Mouse (Mus musculus) lung, embryonic 16.5 days (tissue): ENCODE measurements around the gene Mycn. TPM values are rescaled to one million over a fixed set of nuclear protein-coding genes. Genes with fewer than 3 reads are reported as not detected.
A peak's percentile ranks its signal among the peaks of the same experiment; 100 is the strongest.

Source experiments
- ATAC-seq: fragments of 200-750 bp; cut with Nextera tagmentation; 2 replicates; pipeline ENCODE4 v1.8.0; 2017; ENCODE audit warnings: low read depth, mild to moderate bottlenecking, moderate library complexity
- H3K27ac ChIP-seq: fragments of 300-500 bp; sonication (generic); 2 replicates; pipeline ENCODE4 v1.5.1; 2014; ENCODE audit warnings: mild to moderate bottlenecking, control low read depth, low read length
- H3K27me3 ChIP-seq: fragments of 300-500 bp; sonication (generic); 2 replicates; pipeline ENCODE4 v1.6.1; 2014; ENCODE audit warnings: low read depth, low read length, mixed read lengths; ENCODE audit not compliant: control insufficient read depth, insufficient read depth
- H3K36me3 ChIP-seq: fragments of 300-500 bp; sonication (generic); 2 replicates; pipeline ENCODE4 v1.6.1; 2014; ENCODE audit warnings: low read length; ENCODE audit not compliant: control insufficient read depth, insufficient read depth
- H3K4me1 ChIP-seq: fragments of 300-500 bp; sonication (generic); replicated peaks from 2 replicates; pipeline ENCODE4 v1.6.1; 2014; ENCODE audit warnings: low read length, mixed read lengths; ENCODE audit not compliant: control insufficient read depth, insufficient read depth
- H3K4me2 ChIP-seq: fragments of 300-500 bp; sonication (generic); 2 replicates; pipeline ENCODE4 v1.6.1; 2014; ENCODE audit warnings: low read depth, low read length, control low read depth
- H3K4me3 ChIP-seq: fragments of 300-500 bp; sonication (generic); 2 replicates; pipeline ENCODE4 v1.5.1; 2014; ENCODE audit warnings: mild to moderate bottlenecking, low read length, control low read depth
- H3K9ac ChIP-seq: fragments of 300-500 bp; sonication (generic); 2 replicates; pipeline ENCODE4 v1.6.1; 2014; ENCODE audit warnings: low read length, control low read depth
- H3K9me3 ChIP-seq: fragments of 300-500 bp; sonication (generic); 2 replicates; pipeline ENCODE4 v1.6.1; 2016; ENCODE audit warnings: low read length; ENCODE audit not compliant: control insufficient read depth
- WGBS: fragments of 180-500 bp; shearing (Covaris S2); extraction: QIAGEN DNeasy Blood & Tissue Kit; methylation state at CpG from one replicate; pipeline ENCODE4 v1.1.7; 2014; 5-methylcytosine and 5-hydroxymethylcytosine counted together
- polyA plus RNA-seq: library from polyadenylated mRNA; unstranded; fragments of >200 nt; fragmentation: Nextera tagmentation; extraction: Ambion mirVana; gene quantifications from 2 replicates; pipeline ENCODE4 v1.2.1, GENCODE M21; 2015

The Mycn gene
- polyA plus RNA-seq, 1 experiment from 2014 or later, result 37.2 TPM

GRCm38 (mm10) chr12:12937088-12937487 lies 4.6 kb downstream of the Mycn start:
- Histone ChIP-seq H3K27me3 (no peaks in the 10 kb centered on the region), H3K27ac (0 out of 2 replicates have a peak overlapping the region, but pooled peaks have one; percentile 17), H3K9ac (peak overlapping the region; percentile 82)

GRCm38 (mm10) chr12:12932238-12932637 lies 9.5 kb downstream of the Mycn start:
- ATAC-seq, result no peak

More at GRCm38 (mm10) chr12:12937088-12937487, 4.6 kb downstream of the Mycn start:
- peaks cover 25% of the 10 kb centered on the region for H3K4me1 ChIP-seq
- H3K9me3 ChIP-seq, result no peaks in the 10 kb centered on the region
- 43% methylated on average over 30 of the region's 30 CpGs for WGBS
- H3K36me3 ChIP-seq, result 0 out of 2 replicates have a peak, but pooled peaks cover 5% of the 10 kb centered on the region
- H3K4me2 ChIP-seq, result peak overlapping the region; percentile 91
- H3K4me3 ChIP-seq, result peak overlapping the region; percentile 80
- ATAC-seq, result no peak

GRCm38 (mm10) chr12:12928239-12928638 lies 13.5 kb downstream of the Mycn start:
- ATAC-seq, result no peak
- Histone ChIP-seq H3K4me3 (no peak overlapping the region), H3K9ac (no peak overlapping the region), H3K27ac (no peak overlapping the region), H3K4me1 (no peaks in the 10 kb centered on the region), H3K36me3 (no peaks in the 10 kb centered on the region), H3K9me3 (no peaks in the 10 kb centered on the region), H3K27me3 (no peaks in the 10 kb centered on the region), H3K4me2 (no peak overlapping the region)
- WGBS, result 81% methylated on average over 3 of the region's 3 CpGs

More at GRCm38 (mm10) chr12:12932238-12932637, 9.5 kb downstream of the Mycn start:
- Histone ChIP-seq H3K9me3 (no peaks in the 10 kb centered on the region), H3K4me1 (peaks cover 8% of the 10 kb centered on the region; the same call in 1 of the 2 replicates), H3K4me2 (no peak overlapping the region), H3K9ac (no peak overlapping the region), H3K27ac (no peak overlapping the region), H3K4me3 (no peak overlapping the region), H3K27me3 (no peaks in the 10 kb centered on the region), H3K36me3 (0 out of 2 replicates have a peak, but pooled peaks cover 5% of the 10 kb centered on the region)
- 71% methylated on average over 7 of the region's 7 CpGs for WGBS

GRCm38 (mm10) chr12:12926975-12927527 lies 14.7 kb downstream of the Mycn start:
- no peaks in the 10 kb centered on the region for H3K36me3 ChIP-seq
- WGBS, result 92% methylated on average over 3 of the region's 3 CpGs
- no peak overlapping the region for H3K27ac ChIP-seq
- no peaks in the 10 kb centered on the region for H3K9me3 ChIP-seq
- no peak for ATAC-seq
- no peak overlapping the region for H3K9ac ChIP-seq
- H3K4me3 ChIP-seq, result no peak overlapping the region
- H3K4me2 ChIP-seq, result no peak overlapping the region
- H3K4me1 ChIP-seq, result no peaks in the 10 kb centered on the region
- H3K27me3 ChIP-seq, result no peaks in the 10 kb centered on the region

GRCm38 (mm10) chr12:12924446-12924845 lies 17.3 kb downstream of the Mycn start:
- no peak overlapping the region for H3K4me3 ChIP-seq
- no peak overlapping the region for H3K27ac ChIP-seq
- no peak overlapping the region for H3K4me2 ChIP-seq
- H3K27me3 ChIP-seq, result no peaks in the 10 kb centered on the region
- H3K4me1 ChIP-seq, result no peaks in the 10 kb centered on the region
- no peaks in the 10 kb centered on the region for H3K36me3 ChIP-seq
- no peaks in the 10 kb centered on the region for H3K9me3 ChIP-seq
- ATAC-seq, result no peak
- no peak overlapping the region for H3K9ac ChIP-seq
- 80% methylated on average over 3 of the region's 3 CpGs for WGBS

- WGBS, result 33% methylated on average over 12 of the region's 12 CpGs
- H3K4me3 ChIP-seq, result no peak overlapping the region
- H3K27me3 ChIP-seq, result no peaks in the 10 kb centered on the region
- H3K4me1 ChIP-seq, result no peaks in the 10 kb centered on the region
- no peaks in the 10 kb centered on the region for H3K9me3 ChIP-seq
- no peak overlapping the region for H3K4me2 ChIP-seq
- no peak overlapping the region for H3K9ac ChIP-seq
- ATAC-seq, result no peak
- H3K27ac ChIP-seq, result no peak overlapping the region
- H3K36me3 ChIP-seq, result no peaks in the 10 kb centered on the region
These were observed 21.3 kb downstream of the Mycn start for GRCm38 (mm10) chr12:12920166-12921157.

- Histone ChIP-seq H3K9ac (no peak overlapping the region; the same call in 1 of the 2 replicates), H3K27ac (no peak overlapping the region), H3K36me3 (no peaks in the 10 kb centered on the region), H3K4me2 (no peak overlapping the region), H3K9me3 (no peaks in the 10 kb centered on the region), H3K27me3 (no peaks in the 10 kb centered on the region), H3K4me3 (no peak overlapping the region), H3K4me1 (no peaks in the 10 kb centered on the region)
- ATAC-seq, result no peak
- WGBS, result 24% methylated on average over 9 of the region's 9 CpGs
These were observed 25.4 kb downstream of the Mycn start for GRCm38 (mm10) chr12:12916298-12916697.

- ATAC-seq, result peak; percentile 74
- Histone ChIP-seq H3K27me3 (no peaks in the 10 kb centered on the region; the same call in 1 of the 2 replicates), H3K4me3 (no peak overlapping the region), H3K4me2 (no peak overlapping the region), H3K9me3 (no peaks in the 10 kb centered on the region), H3K9ac (no peak overlapping the region), H3K4me1 (peaks cover 8% of the 10 kb centered on the region), H3K27ac (peak overlapping the region; percentile 91), H3K36me3 (no peaks in the 10 kb centered on the region)
- WGBS, result 55% methylated on average over 11 of the region's 11 CpGs
These were observed 31.2 kb downstream of the Mycn start for GRCm38 (mm10) chr12:12910356-12910979.
